Mouse (Mus musculus) bone marrow, adult 2 months (tissue): ENCODE data around the gene B3gnt3.

Experiments used
- CTCF ChIP-seq: fragments of 200-500 bp; IDR thresholded peaks from 2 replicates; pipeline ENCODE4 v1.5.1; 2011; ENCODE audit warnings: low read length, control low read depth; ENCODE audit not compliant: control insufficient read depth, insufficient read depth
- POLR2A ChIP-seq: fragments of 200-500 bp; IDR thresholded peaks from 2 replicates; pipeline ENCODE4 v1.6.1; 2011; ENCODE audit warnings: low read depth, mild to moderate bottlenecking, control low read depth, low read length, borderline replicate concordance; ENCODE audit not compliant: control insufficient read depth

GRCm38 (mm10) chr8:71709134-71709799, 7.7 kb upstream of the B3gnt3 start:
- no peak for TF ChIP-seq CTCF
- no peak for TF ChIP-seq POLR2A
